ENCODE assay signal across 10 mouse cellular contexts in genomic region chr3:54989358-54989757, GRCm38 (mm10).
A peak's percentile ranks its signal among the peaks of the same experiment; 100 is the strongest.
DNase-seq lines count a peak whose midpoint lies in the region; ATAC-seq and TF ChIP-seq lines count a peak whose summit lies in the region.
"Had no signal": no experiment of that assay in that cellular context is flagged by ENCODE, and none has a peak within 500 bp of the region (broad histone marks: within the 10 kb centered on the region; RNA-seq: fewer than 3 reads in every experiment).

No protein-coding gene starts in this region.

- no peak for TF ChIP-seq CTCF in intestine, postnatal 0 days (IDR thresholded peaks at IDR 0.05; ENCODE audit: low read depth)

- no peaks in the 10 kb centered on the region for H3K27me3 ChIP-seq in kidney, embryonic 16.5 days (ENCODE audit: insufficient read depth, low read length)
- no peaks in the 10 kb centered on the region for H3K27me3 ChIP-seq in intestine, postnatal 0 days (replicated peaks; ENCODE audit: control insufficient read depth, insufficient read depth, low read length)
- H3K27me3 ChIP-seq: limb, embryonic 15.5 days had no signal

- no peak overlapping the region for H3K4me2 ChIP-seq in kidney, embryonic 16.5 days (replicated peaks; ENCODE audit: low read depth, low read length)
- H3K4me2 ChIP-seq in intestine, postnatal 0 days (replicated peaks; ENCODE audit: low read depth) = no peak overlapping the region
- H3K4me2 ChIP-seq: limb, embryonic 15.5 days had no signal

- WGBS in kidney, embryonic 16.5 days = 24% methylated on average over 8 of the region's 8 CpGs
- WGBS in intestine, postnatal 0 days = 33% methylated on average over 8 of the region's 8 CpGs

- no peaks in the 10 kb centered on the region for H3K9me3 ChIP-seq in kidney, embryonic 16.5 days (ENCODE audit: low read length)
- H3K9me3 ChIP-seq in intestine, postnatal 0 days (ENCODE audit: control insufficient read depth) = no peaks in the 10 kb centered on the region
- H3K9me3 ChIP-seq: limb, embryonic 15.5 days had no signal

- no peak for ATAC-seq in kidney, embryonic 16.5 days (ENCODE audit: low FRiP score, low TSS enrichment)
- ATAC-seq in intestine, postnatal 0 days = no peak

- H3K27ac ChIP-seq in kidney, embryonic 16.5 days (ENCODE audit: low read length) = no peak overlapping the region
- no peak overlapping the region for H3K27ac ChIP-seq in intestine, postnatal 0 days (ENCODE audit: low read depth, low read length)
- H3K27ac ChIP-seq: limb, embryonic 15.5 days had no signal

- H3K9ac ChIP-seq in kidney, embryonic 16.5 days (replicated peaks; ENCODE audit: low read length) = no peak overlapping the region
- no peak overlapping the region for H3K9ac ChIP-seq in intestine, postnatal 0 days (ENCODE audit: low read depth, low read length)
- H3K9ac ChIP-seq: limb, embryonic 15.5 days had no signal

- DNase-seq in kidney, adult 11 months = peak; percentile 20
- DNase-seq in adrenal gland, postnatal 25 days = peak; percentile 50
- peak; percentile 63 for DNase-seq in heart, adult 8-10 months (ENCODE audit: low spot score)
- peak; percentile 32 to 75 for DNase-seq in layer of hippocampus, postnatal 14 days (ENCODE audit: low spot score in 2 of 2)
- peak; percentile 47 for DNase-seq in right cerebral cortex, adult 18-20 months
- no peak for DNase-seq in thymus, postnatal 10 days (ENCODE audit: low spot score in 2 of 2)

- H3K36me3 ChIP-seq in kidney, embryonic 16.5 days (ENCODE audit: insufficient read depth, low read length) = no peaks in the 10 kb centered on the region
- no peaks in the 10 kb centered on the region for H3K36me3 ChIP-seq in intestine, postnatal 0 days (ENCODE audit: control insufficient read depth, insufficient read depth)
- H3K36me3 ChIP-seq: limb, embryonic 15.5 days had no signal

- peaks cover 13% of the 10 kb centered on the region for H3K4me1 ChIP-seq in kidney, embryonic 16.5 days (ENCODE audit: insufficient read depth, low read length)
- H3K4me1 ChIP-seq in intestine, postnatal 0 days (replicated peaks; ENCODE audit: control insufficient read depth, insufficient read depth, low read length) = no peaks in the 10 kb centered on the region

- no peak overlapping the region for H3K4me3 ChIP-seq in kidney, embryonic 16.5 days (ENCODE audit: low read length)
- no peak overlapping the region for H3K4me3 ChIP-seq in intestine, postnatal 0 days (ENCODE audit: low read depth, low read length)
- H3K4me3 ChIP-seq: erythroblast, embryonic 14.5 days; limb, embryonic 15.5 days had no signal

Comparison
In these comparisons a context has a peak if more than half of its experiments do, and no peak if none do; other contexts are left out.
1. DNase-seq: peak in kidney, adult 11 months (single experiment), adrenal gland, postnatal 25 days (single experiment), heart, adult 8-10 months (single experiment), layer of hippocampus, postnatal 14 days (2 of 2) and right cerebral cortex, adult 18-20 months (single experiment); none in thymus, postnatal 10 days (0 of 2).